Mouse (Mus musculus) regulatory T cell (primary cell): ENCODE results near the gene Tnnt3.

Experiments
- in situ Hi-C: fragments of 300-600 bp; cut with MboI, MseI; formaldehyde crosslinking; loops from one replicate; pipeline ENCODE4 v1.15.1; 2025; ENCODE audit warnings: high pct_unique_total_duplicates

The Tnnt3 gene

GRCm38 (mm10) chr7:142560942-142561855 is 62.6 kb downstream of the Tnnt3 start:
- in situ Hi-C loops = no loop called here

GRCm38 (mm10) chr7:142561856-142562404 is 63.3 kb downstream of the Tnnt3 start:
- in situ Hi-C loops = no loop called here

- in situ Hi-C loops = no loop called here
Measured at GRCm38 (mm10) chr7:142563168-142563567, 64.5 kb downstream of the Tnnt3 start.

GRCm38 (mm10) chr7:142564955-142565643 is 66.5 kb downstream of the Tnnt3 start:
- in situ Hi-C loops = no loop called here
